Mouse (Mus musculus): ENCODE measurements at regions not wholly inside any gene's neighbourhood (a gene's known extent, or its start where the extent isn't known, plus 50 kb on each side); places are given as distances from the start of the nearest gene placed in this dataset.

- DNase-seq (ENCODE audit: low spot score) (no peak), ATAC-seq (replicated peaks; ENCODE audit: insufficient number of reproducible peaks, low FRiP score, low TSS enrichment, low read depth) (no peak)
- WGBS: 80% methylated on average over 16 of the region's 16 CpGs
- no peaks in the 10 kb centered on the region for H3K27me3 ChIP-seq (ENCODE audit: control insufficient read depth, insufficient read depth, low read length)
- no peaks in the 10 kb centered on the region for H3K9me3 ChIP-seq (replicated peaks; ENCODE audit: control insufficient read depth, low read length)
- no peaks in the 10 kb centered on the region for H3K36me3 ChIP-seq (replicated peaks; ENCODE audit: control insufficient read depth, insufficient read depth, low read depth, low read length)
- H3K4me1 ChIP-seq (ENCODE audit: control insufficient read depth, insufficient read depth, low read length): no peaks in the 10 kb centered on the region; the same call in 1 of the 2 replicates
- H3K27ac ChIP-seq (replicated peaks; ENCODE audit: low read depth, low read length): no peak overlapping the region
- no peak overlapping the region for H3K4me2 ChIP-seq (ENCODE audit: low read depth, low read length)
- H3K9ac ChIP-seq (replicated peaks; ENCODE audit: low read length): no peak overlapping the region
- H3K4me3 ChIP-seq (ENCODE audit: low read depth, low read length): no peak overlapping the region
These were observed 171.2 kb upstream of the Atp2b1 start for GRCm38 (mm10) chr10:98742822-98743605.

- DNase-seq (ENCODE audit: low spot score) (peak; percentile 73), ATAC-seq (replicated peaks; ENCODE audit: insufficient number of reproducible peaks, low FRiP score, low TSS enrichment, low read depth) (no peak)
- no peaks in the 10 kb centered on the region for H3K36me3 ChIP-seq (replicated peaks; ENCODE audit: control insufficient read depth, insufficient read depth, low read depth, low read length)
- H3K9ac ChIP-seq (replicated peaks; ENCODE audit: low read length): no peak overlapping the region
- no peaks in the 10 kb centered on the region; the same call in 1 of the 2 replicates for H3K4me1 ChIP-seq (ENCODE audit: control insufficient read depth, insufficient read depth, low read length)
- H3K9me3 ChIP-seq (replicated peaks; ENCODE audit: control insufficient read depth, low read length): no peaks in the 10 kb centered on the region
- no peak overlapping the region for H3K27ac ChIP-seq (replicated peaks; ENCODE audit: low read depth, low read length)
- 19% methylated on average over 6 of the region's 6 CpGs for WGBS
- H3K4me2 ChIP-seq (ENCODE audit: low read depth, low read length): no peak overlapping the region
- no peak overlapping the region for H3K4me3 ChIP-seq (ENCODE audit: low read depth, low read length)
- no peaks in the 10 kb centered on the region for H3K27me3 ChIP-seq (ENCODE audit: control insufficient read depth, insufficient read depth, low read length)
These were observed 170.0 kb upstream of the Atp2b1 start for GRCm38 (mm10) chr10:98744246-98744645.

GRCm38 (mm10) chr10:98744662-98745061 lies 169.5 kb upstream of the Atp2b1 start:
- no peak overlapping the region for H3K4me3 ChIP-seq (ENCODE audit: low read depth, low read length)
- H3K27me3 ChIP-seq (ENCODE audit: control insufficient read depth, insufficient read depth, low read length): no peaks in the 10 kb centered on the region
- no peaks in the 10 kb centered on the region; the same call in 1 of the 2 replicates for H3K4me1 ChIP-seq (ENCODE audit: control insufficient read depth, insufficient read depth, low read length)
- H3K9me3 ChIP-seq (replicated peaks; ENCODE audit: control insufficient read depth, low read length): no peaks in the 10 kb centered on the region
- H3K36me3 ChIP-seq (replicated peaks; ENCODE audit: control insufficient read depth, insufficient read depth, low read depth, low read length): no peaks in the 10 kb centered on the region
- no peak overlapping the region for H3K27ac ChIP-seq (replicated peaks; ENCODE audit: low read depth, low read length)
- H3K4me2 ChIP-seq (ENCODE audit: low read depth, low read length): no peak overlapping the region
- DNase-seq (ENCODE audit: low spot score) (no peak), ATAC-seq (replicated peaks; ENCODE audit: insufficient number of reproducible peaks, low FRiP score, low TSS enrichment, low read depth) (no peak)
- H3K9ac ChIP-seq (replicated peaks; ENCODE audit: low read length): no peak overlapping the region
- WGBS: 23% methylated on average over 6 of the region's 6 CpGs

- 71% methylated on average over 2 of the region's 2 CpGs for WGBS
- DNase-seq (ENCODE audit: low spot score) (no peak), ATAC-seq (replicated peaks; ENCODE audit: insufficient number of reproducible peaks, low FRiP score, low TSS enrichment, low read depth) (no peak)
- no peaks in the 10 kb centered on the region for H3K36me3 ChIP-seq (replicated peaks; ENCODE audit: control insufficient read depth, insufficient read depth, low read depth, low read length)
- H3K9me3 ChIP-seq (replicated peaks; ENCODE audit: control insufficient read depth, low read length): no peaks in the 10 kb centered on the region
- H3K27me3 ChIP-seq (ENCODE audit: control insufficient read depth, insufficient read depth, low read length): no peaks in the 10 kb centered on the region
- H3K4me2 ChIP-seq (ENCODE audit: low read depth, low read length): no peak overlapping the region
- H3K4me3 ChIP-seq (ENCODE audit: low read depth, low read length): no peak overlapping the region
- no peaks in the 10 kb centered on the region; the same call in 1 of the 2 replicates for H3K4me1 ChIP-seq (ENCODE audit: control insufficient read depth, insufficient read depth, low read length)
- H3K9ac ChIP-seq (replicated peaks; ENCODE audit: low read length): no peak overlapping the region
- no peak overlapping the region for H3K27ac ChIP-seq (replicated peaks; ENCODE audit: low read depth, low read length)
These were observed 168.8 kb upstream of the Atp2b1 start for GRCm38 (mm10) chr10:98745409-98745808.

GRCm38 (mm10) chr10:98745861-98746260 lies 168.3 kb upstream of the Atp2b1 start:
- DNase-seq (ENCODE audit: low spot score) (no peak), ATAC-seq (replicated peaks; ENCODE audit: insufficient number of reproducible peaks, low FRiP score, low TSS enrichment, low read depth) (no peak)
- Histone ChIP-seq H3K36me3 (replicated peaks; ENCODE audit: control insufficient read depth, insufficient read depth, low read depth, low read length) (no peaks in the 10 kb centered on the region), H3K9ac (replicated peaks; ENCODE audit: low read length) (no peak overlapping the region), H3K4me3 (ENCODE audit: low read depth, low read length) (no peak overlapping the region), H3K4me2 (ENCODE audit: low read depth, low read length) (no peak overlapping the region), H3K9me3 (replicated peaks; ENCODE audit: control insufficient read depth, low read length) (no peaks in the 10 kb centered on the region), H3K27me3 (ENCODE audit: control insufficient read depth, insufficient read depth, low read length) (no peaks in the 10 kb centered on the region), H3K4me1 (ENCODE audit: control insufficient read depth, insufficient read depth, low read length) (no peaks in the 10 kb centered on the region; the same call in 1 of the 2 replicates), H3K27ac (replicated peaks; ENCODE audit: low read depth, low read length) (no peak overlapping the region)
- 82% methylated on average over 5 of the region's 5 CpGs for WGBS

GRCm38 (mm10) chr10:98748856-98749583 lies 165.2 kb upstream of the Atp2b1 start:
- peak; percentile 31 for DNase-seq (ENCODE audit: low spot score)
- H3K36me3 ChIP-seq (replicated peaks; ENCODE audit: control insufficient read depth, insufficient read depth, low read depth, low read length): no peaks in the 10 kb centered on the region
- no peaks in the 10 kb centered on the region for H3K9me3 ChIP-seq (replicated peaks; ENCODE audit: control insufficient read depth, low read length)
- no peaks in the 10 kb centered on the region; the same call in 1 of the 2 replicates for H3K4me1 ChIP-seq (ENCODE audit: control insufficient read depth, insufficient read depth, low read length)
- no peaks in the 10 kb centered on the region for H3K27me3 ChIP-seq (ENCODE audit: control insufficient read depth, insufficient read depth, low read length)
- H3K4me2 ChIP-seq (ENCODE audit: low read depth, low read length): no peak overlapping the region
- no peak for ATAC-seq (replicated peaks; ENCODE audit: insufficient number of reproducible peaks, low FRiP score, low TSS enrichment, low read depth)
- WGBS: 10% methylated on average over 3 of the region's 3 CpGs
- H3K9ac ChIP-seq (replicated peaks; ENCODE audit: low read length): no peak overlapping the region
- no peak overlapping the region for H3K27ac ChIP-seq (replicated peaks; ENCODE audit: low read depth, low read length)
- no peak overlapping the region for H3K4me3 ChIP-seq (ENCODE audit: low read depth, low read length)

GRCm38 (mm10) chr10:98749584-98749947 lies 164.6 kb upstream of the Atp2b1 start:
- DNase-seq (ENCODE audit: low spot score) (no peak), ATAC-seq (replicated peaks; ENCODE audit: insufficient number of reproducible peaks, low FRiP score, low TSS enrichment, low read depth) (no peak)
- Histone ChIP-seq H3K9ac (replicated peaks; ENCODE audit: low read length) (no peak overlapping the region), H3K27me3 (ENCODE audit: control insufficient read depth, insufficient read depth, low read length) (no peaks in the 10 kb centered on the region), H3K4me3 (ENCODE audit: low read depth, low read length) (no peak overlapping the region), H3K9me3 (replicated peaks; ENCODE audit: control insufficient read depth, low read length) (no peaks in the 10 kb centered on the region), H3K36me3 (replicated peaks; ENCODE audit: control insufficient read depth, insufficient read depth, low read depth, low read length) (no peaks in the 10 kb centered on the region), H3K4me2 (ENCODE audit: low read depth, low read length) (no peak overlapping the region), H3K4me1 (ENCODE audit: control insufficient read depth, insufficient read depth, low read length) (no peaks in the 10 kb centered on the region), H3K27ac (replicated peaks; ENCODE audit: low read depth, low read length) (no peak overlapping the region)
- WGBS: 50% methylated on average over 4 of the region's 4 CpGs
